Mouse (Mus musculus): ENCODE results near the gene Nsg2.

The Nsg2 gene

DNA sequence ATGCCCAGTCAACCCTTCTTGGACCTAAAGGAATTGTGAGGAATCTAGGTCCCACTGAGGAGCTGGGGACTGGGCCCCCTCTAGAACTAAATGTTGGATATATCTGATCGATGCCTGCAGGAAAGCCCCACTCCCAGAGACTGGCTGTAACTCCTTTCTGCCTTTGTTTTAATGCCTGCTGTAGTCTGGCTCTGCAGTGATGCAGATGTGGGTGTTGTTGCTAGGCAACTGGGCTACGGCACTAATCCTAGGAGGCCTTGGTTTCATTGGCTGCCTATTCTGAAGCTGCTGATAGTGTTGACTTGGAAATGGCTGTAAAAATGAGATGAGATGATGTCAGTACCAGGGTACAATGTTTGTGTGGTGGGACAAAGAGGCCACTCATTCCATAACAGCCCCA lies 87.1 kb downstream of the Nsg2 start:
- no peak for DNase-seq

DNA sequence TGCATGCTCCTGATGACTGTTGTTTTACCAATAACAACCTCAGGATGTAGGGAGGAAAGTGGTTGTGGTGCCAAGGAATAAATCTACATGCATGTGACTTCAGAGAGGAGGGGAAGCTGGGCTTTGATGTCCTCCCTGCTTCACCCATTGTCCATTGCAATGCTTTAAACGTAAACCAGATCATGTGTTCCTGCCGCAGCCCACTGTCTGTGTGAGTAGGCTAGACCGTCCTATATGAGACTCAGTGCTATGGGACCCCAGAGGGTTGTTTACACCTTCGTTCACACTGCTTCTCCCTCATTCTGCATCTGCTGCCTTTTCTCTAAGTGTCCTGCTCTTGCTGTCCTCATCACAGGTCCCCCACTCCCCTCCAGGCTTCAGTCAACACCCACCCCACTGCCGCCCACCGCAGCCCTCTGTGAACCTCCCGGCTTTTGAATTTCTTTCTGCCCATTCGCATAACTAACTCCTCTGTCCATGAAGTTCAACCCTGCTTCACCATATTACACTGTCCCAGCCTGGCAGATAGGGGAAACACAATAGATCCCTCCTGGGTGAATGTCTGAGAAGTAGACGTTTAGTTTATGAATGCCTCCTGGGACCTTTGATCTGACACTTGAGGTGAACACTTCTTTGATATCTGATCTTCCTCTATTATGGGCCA lies 87.6 kb downstream of the Nsg2 start:
- DNase-seq = no peak

DNA sequence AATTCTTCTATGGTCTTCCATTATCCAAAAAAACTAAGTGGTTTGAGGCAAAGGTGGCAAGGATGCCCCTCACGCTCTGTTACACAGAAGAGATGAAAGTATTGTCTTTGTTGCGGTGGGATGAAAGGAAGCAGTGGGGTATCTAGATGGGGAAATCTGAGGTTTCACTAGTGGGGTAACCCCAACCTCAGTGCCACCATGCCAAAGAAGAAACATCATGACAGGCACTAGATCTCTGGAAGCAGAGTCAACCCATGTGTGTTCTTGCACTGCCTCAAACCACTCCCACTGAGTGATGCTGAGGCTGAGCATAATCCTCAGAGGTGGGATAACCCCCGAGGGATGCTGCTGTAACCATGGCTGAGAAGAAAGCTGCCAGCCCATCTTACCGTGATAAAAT lies 95.5 kb downstream of the Nsg2 start:
- no peak for DNase-seq

DNA sequence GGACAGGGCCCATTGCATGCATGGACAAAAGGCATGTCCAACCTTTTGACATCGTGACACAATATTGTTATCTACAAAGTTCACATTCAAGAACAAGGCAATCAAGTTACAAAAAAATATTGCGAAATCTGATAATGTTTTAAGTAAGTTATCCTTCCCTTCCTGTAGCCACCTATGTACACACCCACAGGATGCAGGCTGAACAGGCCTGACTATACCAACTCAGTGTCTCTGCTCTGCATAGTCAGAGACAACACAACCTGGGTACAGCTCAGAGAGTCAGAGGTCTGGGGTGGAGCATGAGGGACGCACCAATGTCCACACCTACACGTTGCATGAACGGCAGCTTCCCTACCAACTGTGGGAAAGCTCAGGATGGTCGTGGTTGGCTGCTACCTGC lies 96.1 kb downstream of the Nsg2 start:
- DNase-seq = no peak

DNA sequence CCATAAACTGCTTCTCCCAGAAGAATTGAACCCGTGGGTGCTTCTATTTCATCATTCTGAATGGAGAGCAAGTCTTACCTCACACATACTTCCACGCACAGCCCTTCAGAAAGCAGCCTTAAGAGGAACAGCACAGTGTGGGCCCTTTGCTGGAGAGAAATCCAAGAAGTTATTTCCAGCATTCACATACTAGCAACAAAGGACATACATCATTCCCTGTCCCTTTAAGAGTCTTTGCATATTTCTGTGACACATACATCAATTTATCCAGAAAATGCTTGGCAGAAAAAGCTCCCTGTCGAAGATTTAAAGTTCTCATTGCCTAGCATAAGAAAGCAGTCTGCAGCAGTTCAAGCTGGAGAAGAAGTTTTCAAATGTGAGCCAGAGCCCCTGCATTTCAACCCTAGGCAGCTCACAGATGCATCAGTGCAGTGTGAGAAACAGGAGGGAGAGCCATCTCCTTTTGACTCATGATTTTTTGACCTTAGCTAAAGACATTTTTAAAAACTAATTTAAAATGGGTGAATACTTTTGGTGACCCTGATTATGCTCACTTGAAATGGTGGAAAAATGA lies 100.9 kb downstream of the Nsg2 start:
- DNase-seq = peak; percentile 45

DNA sequence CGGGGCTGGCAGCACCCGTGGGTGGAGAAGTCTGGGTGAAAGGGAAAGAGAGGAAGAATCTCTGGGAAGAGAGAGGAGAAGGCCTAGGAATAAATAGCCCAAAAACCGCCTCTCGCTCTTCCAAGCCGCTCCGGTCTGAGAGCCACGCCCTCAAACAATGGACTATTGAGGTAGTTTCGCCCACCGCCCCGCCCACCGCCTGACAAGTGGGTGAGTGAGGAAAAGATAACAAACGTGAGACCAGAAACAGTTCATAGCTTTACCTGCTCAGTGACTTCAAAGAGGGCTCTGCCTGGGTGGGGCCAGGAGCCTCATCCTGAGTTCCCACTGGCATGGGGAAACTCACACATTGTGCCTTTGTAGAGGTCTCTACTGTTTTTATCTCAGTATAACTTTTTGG lies 102.7 kb downstream of the Nsg2 start:
- DNase-seq = peak; percentile 85

DNA sequence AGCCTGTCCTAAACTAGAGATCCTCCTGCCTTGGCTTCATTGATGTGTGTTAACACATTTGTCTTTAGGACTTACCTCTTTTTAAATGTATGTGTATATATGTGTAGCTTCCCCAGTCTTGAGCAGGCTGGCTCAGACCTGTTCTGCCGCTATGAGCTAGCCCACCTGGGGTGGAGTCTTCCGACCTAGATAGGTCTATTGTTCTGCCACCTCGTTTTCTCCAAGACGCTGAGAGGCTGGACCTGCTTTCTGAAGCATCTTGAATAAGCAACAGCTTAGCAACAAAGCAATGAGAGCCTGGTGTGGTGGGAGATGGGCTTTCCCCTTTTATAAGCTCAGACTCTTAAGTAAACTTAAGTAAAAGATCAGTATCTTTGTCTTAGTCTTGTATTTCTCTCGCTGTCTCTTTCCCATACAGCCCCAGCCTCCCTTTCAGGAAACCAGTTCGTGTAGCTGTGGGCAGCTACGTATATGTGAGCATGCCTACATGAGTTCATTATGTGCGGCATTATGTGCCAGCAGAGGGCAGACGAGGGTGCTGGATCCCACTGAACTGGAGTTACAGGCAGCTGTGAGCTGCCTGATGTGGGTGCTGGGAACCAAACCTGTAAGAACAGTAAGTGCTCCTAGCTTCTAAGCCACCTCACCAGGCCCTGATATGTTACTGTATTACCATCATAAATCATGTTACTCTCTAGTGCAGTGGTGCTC lies 104.3 kb downstream of the Nsg2 start:
- peak; percentile 27 for DNase-seq

DNA sequence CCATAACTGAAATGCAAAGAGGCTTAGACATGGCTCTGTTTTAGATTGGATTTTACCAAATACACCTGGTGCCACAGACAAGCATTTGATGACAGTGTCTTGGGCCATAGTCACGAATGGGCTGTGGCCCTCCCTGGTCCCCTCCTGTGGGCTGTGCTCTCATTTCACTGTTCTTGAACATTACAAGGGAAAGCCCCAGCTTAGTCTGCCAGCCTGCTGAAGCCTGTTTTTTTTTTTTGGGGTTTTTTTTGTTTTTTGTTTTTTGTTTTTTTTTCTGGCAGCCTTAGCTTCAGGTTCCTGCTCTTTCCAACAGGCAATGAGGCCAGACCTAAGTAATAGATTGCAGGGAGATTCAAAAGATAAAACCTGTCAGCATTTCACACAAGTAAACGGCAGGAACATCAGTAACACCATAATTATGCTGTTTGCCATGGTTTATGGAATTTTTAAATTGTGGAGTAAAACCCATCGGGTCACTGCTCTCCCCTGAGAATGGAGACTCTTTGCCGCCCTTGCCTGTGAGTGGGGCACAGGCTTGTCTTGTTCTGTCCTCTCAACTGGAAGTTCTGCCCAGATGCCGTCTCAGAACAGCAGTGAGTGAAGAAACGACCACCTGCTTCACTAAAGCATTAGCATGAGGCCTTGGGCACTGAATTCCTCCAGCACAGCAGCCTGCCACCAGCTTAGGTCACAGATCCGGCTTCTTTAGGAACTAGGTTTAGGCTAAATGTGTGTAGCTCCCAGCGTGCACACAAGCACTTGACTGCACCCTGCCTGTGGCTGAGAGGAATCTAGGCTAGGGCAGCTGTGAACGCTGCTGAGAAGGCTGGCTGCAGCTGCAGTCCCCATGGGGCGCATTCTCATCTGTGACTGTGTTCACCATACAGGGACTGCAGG lies 105.7 kb downstream of the Nsg2 start:
- DNase-seq = peak; percentile 66

DNA sequence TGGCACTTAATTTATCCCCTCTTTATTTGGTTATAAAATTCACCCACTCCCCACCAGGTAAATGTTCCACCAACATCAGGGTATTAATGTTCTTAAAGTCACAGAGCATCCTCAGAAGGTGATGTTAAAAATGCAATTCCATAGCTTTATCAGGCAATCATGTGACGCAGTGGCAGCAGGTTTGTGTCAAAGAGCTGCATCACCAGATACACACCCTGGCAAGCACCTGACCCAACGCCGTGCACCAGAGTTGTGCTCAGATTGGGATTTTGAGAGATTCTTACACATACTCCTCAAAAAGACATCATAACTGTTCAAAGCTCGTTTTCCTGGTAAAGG lies 106.4 kb downstream of the Nsg2 start:
- DNase-seq = peak; percentile 70

DNA sequence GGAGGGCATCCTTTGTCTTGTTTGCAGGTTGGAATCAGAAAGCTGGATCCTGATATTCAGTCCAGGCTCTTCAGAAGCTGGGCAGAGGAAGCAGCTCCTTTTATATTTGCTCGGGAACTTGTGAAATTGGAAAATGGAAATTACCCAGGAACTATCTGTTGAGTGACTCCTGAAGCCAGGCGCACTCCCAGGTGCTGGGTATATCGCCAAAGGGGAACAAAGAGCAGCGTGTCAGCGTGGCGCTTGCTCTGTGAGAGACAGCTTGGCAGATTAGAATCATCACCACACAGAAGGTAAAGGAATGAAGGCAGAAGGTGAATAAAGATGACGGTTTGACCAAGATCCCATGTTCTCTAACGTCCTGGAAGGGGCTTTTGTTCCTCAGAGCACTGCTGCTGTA lies 108.2 kb downstream of the Nsg2 start:
- DNase-seq = peak; percentile 68

Data from heart, adult 11 months (tissue).